Mouse (Mus musculus): ENCODE data around the gene Cars.

The Cars gene

GRCm38 (mm10) chr7:143599428-143600230, at the start of gene Cars:
Gene Cars (minus strand): TSS chr7:143600090.
- WGBS = 1% methylated on average over 35 of the region's 35 CpGs

- WGBS = 4% methylated on average over 39 of the region's 39 CpGs
Observed at GRCm38 (mm10) chr7:143649034-143649768, 49.3 kb upstream of the Cars start, which contains the start of gene Tnfrsf22. Gene Tnfrsf22 (minus strand): TSS chr7:143649661.

DNA sequence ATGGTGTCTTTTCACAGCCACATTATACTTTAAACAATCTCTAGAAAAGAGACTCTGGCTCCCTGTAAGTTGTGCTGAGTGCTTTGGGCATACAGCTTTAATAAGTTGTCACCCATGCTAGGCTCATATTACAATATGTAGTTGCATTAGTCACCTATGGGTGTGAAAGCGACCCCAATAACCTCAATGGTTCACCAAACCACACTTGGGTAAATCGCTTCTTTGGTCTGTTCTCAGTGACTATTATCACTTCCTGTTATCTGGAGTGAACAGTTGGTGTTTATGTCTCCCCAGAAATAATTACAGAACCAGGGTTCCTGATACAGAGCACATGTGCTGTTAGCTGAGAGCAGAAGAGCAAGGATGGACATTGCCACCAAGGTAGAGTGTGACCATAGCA, 44.1 kb upstream of the Cars start:
- WGBS = 88% methylated on average over 2 of the region's 2 CpGs

GRCm38 (mm10) chr7:143636674-143637073, 36.8 kb upstream of the Cars start:
- WGBS = 97% methylated on average over 1 of the region's 1 CpGs

- 75% methylated on average over 2 of the region's 2 CpGs for WGBS
Observed at GRCm38 (mm10) chr7:143631503-143631902, 31.6 kb upstream of the Cars start.

GRCm38 (mm10) chr7:143629501-143629900, 29.6 kb upstream of the Cars start:
- 41% methylated on average over 1 of the region's 1 CpGs for WGBS

DNA sequence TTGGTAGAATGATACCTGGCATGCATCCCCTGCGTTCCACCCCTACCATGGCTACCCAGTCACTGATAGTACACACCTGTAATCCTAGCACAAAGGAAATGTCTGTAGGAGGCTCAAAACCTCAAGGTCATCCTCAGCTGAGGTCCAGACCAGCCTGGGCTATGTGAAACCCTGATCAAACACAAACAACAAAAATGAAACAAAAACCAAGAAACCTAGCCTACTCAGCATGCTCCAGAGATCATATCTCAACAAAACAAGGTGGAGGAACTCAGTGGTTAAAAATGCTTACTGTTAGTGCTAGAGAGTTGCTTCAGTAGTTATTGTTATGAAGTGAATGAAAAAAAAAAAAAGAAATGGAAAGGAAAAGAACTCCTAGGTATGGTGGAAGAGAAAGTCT, 28.6 kb upstream of the Cars start, which contains the start of gene Tnfrsf26:
TSS of gene Tnfrsf26 (minus strand) at position 183 of the 400 bp plus-strand sequence.
- WGBS = 95% methylated on average over 1 of the region's 1 CpGs

- WGBS = 69% methylated on average over 10 of the region's 10 CpGs
Observed at GRCm38 (mm10) chr7:143627555-143628286, 27.8 kb upstream of the Cars start.

DNA sequence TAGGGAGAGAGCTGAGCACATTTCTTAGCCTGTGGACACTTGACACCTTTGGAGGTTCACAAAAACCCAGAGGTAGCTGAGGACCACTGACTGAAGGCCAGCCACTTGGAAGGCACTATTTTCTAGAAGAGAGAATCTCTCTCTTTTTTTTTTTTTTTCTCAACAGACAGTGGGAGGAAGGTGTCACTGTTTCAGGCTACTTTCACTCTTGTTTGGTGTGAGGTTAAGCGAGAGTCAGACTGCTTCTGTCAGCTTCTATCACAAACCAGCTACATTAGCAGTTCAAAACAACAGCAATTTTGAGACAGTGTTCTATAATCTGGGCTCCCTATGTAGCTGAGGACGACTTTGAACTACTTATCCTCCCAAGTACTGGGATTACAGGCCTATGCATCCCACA, 26.3 kb upstream of the Cars start:
- 85% methylated on average over 2 of the region's 2 CpGs for WGBS

DNA sequence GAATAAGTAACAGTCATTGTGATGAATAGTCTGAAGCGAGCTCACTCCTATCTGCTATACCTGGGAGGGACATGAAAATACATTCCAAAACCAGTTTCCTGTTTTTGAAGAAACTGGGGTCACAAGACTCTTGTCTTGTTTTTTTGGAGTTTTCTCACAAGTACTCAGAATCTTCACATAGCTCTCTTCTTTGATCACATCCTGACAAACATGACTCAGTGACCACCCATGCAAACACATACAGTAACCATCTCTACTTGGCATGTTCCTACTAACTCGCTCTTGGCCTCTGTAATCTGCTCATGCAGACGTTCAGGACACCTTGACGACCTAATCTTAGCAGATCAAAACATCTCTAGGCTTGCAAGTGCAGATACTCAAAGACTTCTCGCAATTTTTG, 25.3 kb upstream of the Cars start:
- WGBS = 76% methylated on average over 5 of the region's 5 CpGs

DNA sequence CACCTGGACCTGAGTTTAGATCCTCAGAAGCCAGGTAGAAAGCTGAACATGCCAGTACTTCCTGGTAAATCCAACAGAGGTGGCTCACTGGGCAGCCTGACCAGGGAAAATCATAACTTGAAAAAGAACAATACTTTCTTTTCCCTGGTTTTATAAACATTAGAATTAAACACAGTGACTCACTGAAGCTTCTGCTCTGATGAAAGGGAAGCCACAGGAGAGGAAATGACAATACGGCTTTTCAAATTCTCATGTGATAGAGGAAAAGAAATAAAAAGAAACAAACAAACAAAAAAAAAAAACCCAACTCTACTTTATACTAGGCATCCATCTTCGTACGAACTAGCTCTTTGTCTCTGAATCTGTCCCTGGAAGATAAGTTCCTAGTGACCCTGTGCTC, 24.7 kb upstream of the Cars start:
- WGBS = 75% methylated on average over 3 of the region's 3 CpGs

GRCm38 (mm10) chr7:143620951-143621350, 21.1 kb upstream of the Cars start:
- 37% methylated on average over 1 of the region's 1 CpGs for WGBS

DNA sequence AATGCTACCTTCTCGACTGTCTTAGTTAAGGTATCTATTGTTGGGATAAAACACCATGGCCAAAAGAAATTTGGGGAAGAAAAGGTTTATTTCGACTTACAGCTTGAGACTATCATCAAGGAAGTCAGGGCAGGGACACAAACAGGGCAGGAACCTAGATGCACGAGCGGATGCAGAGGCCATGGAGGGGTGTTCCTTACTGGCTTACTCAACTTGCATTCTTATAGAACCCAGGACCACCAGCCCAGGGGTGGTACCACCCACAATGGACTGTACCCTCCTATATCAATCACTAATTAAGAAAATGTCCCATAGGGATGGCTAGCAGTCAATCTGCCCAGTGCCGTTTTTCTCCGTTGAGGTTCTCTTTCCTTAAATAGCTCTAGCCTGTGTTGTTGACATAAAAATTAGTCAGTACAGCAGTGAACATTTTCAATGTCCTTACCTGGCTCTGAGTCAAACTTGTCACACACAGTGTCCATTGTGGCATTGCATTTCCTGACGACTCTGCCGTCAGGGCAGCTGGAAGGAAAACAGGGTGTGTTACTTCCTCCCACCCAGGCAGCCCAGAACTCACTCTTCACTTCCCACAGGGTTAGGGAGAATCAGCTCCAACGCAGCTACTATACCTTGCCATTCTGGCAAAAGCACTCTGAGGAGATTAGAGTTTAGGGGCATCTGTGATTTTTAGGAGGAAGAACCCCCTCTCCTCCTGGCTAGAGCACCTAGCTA, 14.7 kb upstream of the Cars start:
- WGBS = 49% methylated on average over 9 of the region's 9 CpGs

DNA sequence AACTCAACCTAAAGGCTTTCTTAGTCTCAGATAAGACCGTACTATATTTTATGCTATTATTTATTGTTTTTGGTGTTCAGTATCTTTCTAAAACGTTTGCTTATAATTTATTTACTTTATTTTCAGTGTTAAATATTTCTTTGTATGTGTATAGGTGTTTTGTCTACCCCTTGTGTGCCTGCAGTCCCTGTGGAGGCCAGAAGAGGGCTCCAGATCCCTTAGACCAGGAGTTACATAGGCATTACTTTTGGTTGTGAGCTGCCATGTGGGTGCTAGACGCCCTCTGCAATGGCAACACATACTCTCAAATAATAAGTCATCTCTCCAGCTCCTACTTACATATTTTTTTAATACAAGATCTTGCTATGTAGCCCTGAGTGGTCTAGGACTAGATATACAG, 12.3 kb upstream of the Cars start:
- WGBS = 58% methylated on average over 3 of the region's 3 CpGs

DNA sequence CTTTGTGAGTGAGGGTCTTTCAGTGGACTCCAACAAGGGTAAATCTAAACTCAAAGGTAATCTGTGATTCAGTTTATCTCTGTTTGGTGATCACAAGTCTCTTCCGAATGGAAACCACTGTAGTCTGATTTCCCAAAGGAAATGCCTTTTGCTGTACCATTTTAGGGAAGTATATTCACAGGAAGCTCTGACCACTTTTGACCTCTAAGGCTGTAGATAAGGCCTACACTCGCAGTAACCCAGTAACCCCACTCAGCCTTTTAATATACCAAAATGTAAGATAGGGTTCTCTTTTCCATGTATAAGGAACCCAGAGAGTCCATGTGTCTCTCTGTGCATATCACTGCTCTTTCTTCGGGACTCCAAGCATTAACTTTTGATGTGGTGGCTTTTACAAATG, 5.4 kb upstream of the Cars start:
- 88% methylated on average over 3 of the region's 3 CpGs for WGBS

- 68% methylated on average over 2 of the region's 2 CpGs for WGBS
Observed at GRCm38 (mm10) chr7:143604889-143605288, 5.0 kb upstream of the Cars start.

- WGBS = 72% methylated on average over 2 of the region's 2 CpGs
Observed at GRCm38 (mm10) chr7:143601705-143602104, 1.8 kb upstream of the Cars start.

- WGBS = 5% methylated on average over 15 of the region's 15 CpGs
Observed at GRCm38 (mm10) chr7:143600231-143600740, 396 bp upstream of the Cars start.

GRCm38 (mm10) chr7:143594865-143595264, 5.0 kb downstream of the Cars start:
- 54% methylated on average over 5 of the region's 5 CpGs for WGBS

- WGBS = 94% methylated on average over 10 of the region's 10 CpGs
Observed at GRCm38 (mm10) chr7:143592255-143592654, 7.6 kb downstream of the Cars start.

DNA sequence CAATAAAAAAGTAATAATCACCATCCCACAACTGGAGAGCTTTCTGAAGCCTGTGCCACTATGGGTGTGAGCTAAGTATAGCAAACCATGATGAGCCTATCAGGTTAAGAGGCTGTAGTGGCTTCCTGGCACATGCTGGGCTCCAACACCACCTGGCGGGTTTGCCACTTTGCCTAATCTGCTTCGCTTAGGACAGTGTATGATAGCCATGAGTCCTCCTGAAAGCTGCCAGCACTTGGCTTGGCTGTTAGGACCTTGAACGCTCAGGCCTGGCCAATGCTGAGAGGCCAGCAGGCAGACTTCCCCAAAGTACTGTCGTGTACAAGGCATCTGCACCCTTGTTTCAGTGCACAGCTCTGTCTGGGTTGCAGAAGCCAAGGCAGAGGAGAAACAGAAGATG, 11.9 kb downstream of the Cars start:
- 79% methylated on average over 4 of the region's 4 CpGs for WGBS
